Comparison of ENCODE assay signal across 14 mouse cellular contexts in the genomic region with DNA sequence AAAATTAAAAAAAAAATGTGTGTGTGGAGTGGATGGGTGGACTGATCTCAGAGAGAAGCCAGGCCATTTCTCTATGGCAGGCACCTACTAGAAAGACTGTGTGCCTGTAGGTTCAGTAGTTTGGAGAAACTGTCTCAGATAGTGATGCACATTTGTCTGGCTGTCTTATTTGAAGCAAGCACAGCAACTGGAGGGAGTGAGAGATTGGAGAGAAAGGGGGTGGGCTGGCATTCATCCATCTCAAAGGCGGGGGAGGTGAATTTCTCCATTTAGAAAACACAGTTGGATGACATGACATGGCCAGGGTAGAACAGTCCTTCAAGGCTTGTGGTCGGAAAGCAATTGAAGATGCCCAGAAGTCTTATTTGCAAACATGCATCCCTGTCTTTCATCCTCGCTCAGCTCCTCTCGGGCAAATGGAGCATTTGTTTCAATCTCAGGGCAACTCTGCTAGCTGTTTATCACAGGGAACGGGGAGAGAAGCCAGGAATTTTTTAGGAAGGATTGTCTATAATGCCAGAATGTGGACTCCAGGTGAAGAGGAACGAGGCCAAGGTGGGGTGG.
DNase-seq lines count a peak whose midpoint lies in the region; ATAC-seq lines count a peak whose summit lies in the region.
"Had no signal": no experiment of that assay in that cellular context is flagged by ENCODE, and none has a peak within 500 bp of the region (broad histone marks: within the 10 kb centered on the region; RNA-seq: fewer than 3 reads in every experiment).

No protein-coding gene starts in this region.

- intact Hi-C loops in left cerebral cortex, postnatal 36 days (cut with DNase I) = loop anchor here (5.0 kb wide), 1 partner anchor 206 kb away; the partner anchor contains the start of gene Fam78b

- no peaks in the 10 kb centered on the region for H3K9me3 ChIP-seq in forebrain, embryonic 10.5 days
- H3K9me3 ChIP-seq: embryonic facial prominence, embryonic 12.5 days; forebrain, embryonic 15.5 days; midbrain, embryonic 12.5 days had no signal

- no peaks in the 10 kb centered on the region for H3K36me3 ChIP-seq in forebrain, embryonic 10.5 days (replicated peaks)
- H3K36me3 ChIP-seq: embryonic facial prominence, embryonic 12.5 days; forebrain, embryonic 15.5 days; midbrain, embryonic 12.5 days had no signal

- no peak overlapping the region for H3K27ac ChIP-seq in forebrain, embryonic 10.5 days
- H3K27ac ChIP-seq: embryonic facial prominence, embryonic 12.5 days; forebrain, embryonic 15.5 days; midbrain, embryonic 12.5 days had no signal

- no peaks in the 10 kb centered on the region for H3K27me3 ChIP-seq in forebrain, embryonic 10.5 days (ENCODE audit: poor library complexity, severe bottlenecking)
- H3K27me3 ChIP-seq: embryonic facial prominence, embryonic 12.5 days; forebrain, embryonic 15.5 days had no signal

- no peak overlapping the region for H3K4me3 ChIP-seq in forebrain, embryonic 10.5 days
- H3K4me3 ChIP-seq: embryonic facial prominence, embryonic 12.5 days; forebrain, embryonic 15.5 days; midbrain, embryonic 12.5 days had no signal

- H3K4me1 ChIP-seq in forebrain, embryonic 10.5 days = 0 out of 2 replicates have a peak, but pooled peaks cover 7% of the 10 kb centered on the region
- H3K4me1 ChIP-seq: embryonic facial prominence, embryonic 12.5 days; midbrain, embryonic 12.5 days had no signal

- WGBS in forebrain, embryonic 10.5 days = 77% methylated on average over 6 of the region's 6 CpGs

- DNase-seq in cerebellum, adult 18-20 months = peak; percentile 16 to 34
- DNase-seq in cerebellum, adult 11-12 months = no peak
- DNase-seq in cerebellum, adult 8-10 months = peak; percentile 28
- peak; percentile 13 to 61 for DNase-seq in layer of hippocampus, adult 18-20 months (ENCODE audit: low spot score in 2 of 2)
- DNase-seq in left cerebral cortex, postnatal 36 days (ENCODE audit: low spot score in 2 of 2) = peak; percentile 37 to 44
- no peak for DNase-seq in ovary, postnatal 10 days (ENCODE audit: low spot score)
- DNase-seq in forebrain, embryonic 10.5 days (ENCODE audit: extremely low spot score, low spot score) = no peak
- DNase-seq: adrenal gland, adult 8-10 months; retina, postnatal 1 day; thymus, adult 2 months had no signal

- ATAC-seq in erythroblast, adult 5-6 weeks (replicated peaks; ENCODE audit: low FRiP score, poor library complexity, severe bottlenecking) = no peak
- ATAC-seq: forebrain, embryonic 15.5 days had no signal

Comparison
In these comparisons a context has a peak if more than half of its experiments do, and no peak if none do; other contexts are left out.
1. DNase-seq: peak in cerebellum, adult 18-20 months (2 of 2), cerebellum, adult 8-10 months (single experiment), layer of hippocampus, adult 18-20 months (2 of 2) and left cerebral cortex, postnatal 36 days (2 of 2); none in cerebellum, adult 11-12 months (single experiment), ovary, postnatal 10 days (single experiment) and forebrain, embryonic 10.5 days (single experiment).